Mouse (Mus musculus) limb, embryonic 12.5 days (tissue): ENCODE data around the gene Rabggta. TPM values are rescaled to one million over a fixed set of nuclear protein-coding genes. Genes with fewer than 3 reads are reported as not detected.

Source experiments
- ATAC-seq: fragments of 200-750 bp; cut with Nextera tagmentation; 2 replicates; pipeline ENCODE4 v1.8.0; 2017; ENCODE audit warnings: low read depth, moderate TSS enrichment; ENCODE audit not compliant: insufficient number of reproducible peaks, insufficient read depth, low FRiP score, low TSS enrichment
- H3K27ac ChIP-seq: fragments of 300-500 bp; sonication (generic); 2 replicates; pipeline ENCODE4 v1.5.1; 2016; ENCODE audit warnings: mild to moderate bottlenecking, moderate library complexity
- H3K27me3 ChIP-seq: fragments of 300-500 bp; sonication (generic); 2 replicates; pipeline ENCODE4 v1.6.1; 2016; ENCODE audit warnings: mild to moderate bottlenecking, moderate library complexity
- H3K36me3 ChIP-seq: fragments of 300-500 bp; sonication (generic); 2 replicates; pipeline ENCODE4 v1.6.1; 2016; ENCODE audit warnings: mild to moderate bottlenecking, moderate library complexity
- H3K4me1 ChIP-seq: fragments of 300-500 bp; sonication (generic); replicated peaks from 2 replicates; pipeline ENCODE4 v1.6.1; 2016
- H3K4me2 ChIP-seq: fragments of 300-500 bp; sonication (generic); 2 replicates; pipeline ENCODE4 v1.6.1; 2016; ENCODE audit warnings: mild to moderate bottlenecking, moderate library complexity
- H3K4me3 ChIP-seq: fragments of 300-500 bp; sonication (generic); replicated peaks from 2 replicates; pipeline ENCODE4 v1.5.1; 2016; ENCODE audit warnings: mild to moderate bottlenecking
- H3K9ac ChIP-seq: fragments of 300-500 bp; sonication (generic); replicated peaks from 2 replicates; pipeline ENCODE4 v1.6.1; 2016; ENCODE audit warnings: mild to moderate bottlenecking, moderate library complexity
- H3K9me3 ChIP-seq: fragments of 300-500 bp; sonication (generic); 2 replicates; pipeline ENCODE4 v1.6.1; 2016; ENCODE audit warnings: mild to moderate bottlenecking, moderate library complexity
- WGBS: fragments of 180-500 bp; shearing (Covaris S2); methylation state at CpG from one replicate; pipeline ENCODE4 v1.1.7; 2016; 5-methylcytosine and 5-hydroxymethylcytosine counted together
- polyA plus RNA-seq: library from polyadenylated mRNA; unstranded; fragments of >200 nt; fragmentation: Nextera tagmentation; extraction: Ambion mirVana; gene quantifications from 2 replicates; pipeline ENCODE4 v1.2.1, GENCODE M21; 2016

The Rabggta gene
- polyA plus RNA-seq, 1 experiment from 2014 or later, result 29.0 TPM

DNA sequence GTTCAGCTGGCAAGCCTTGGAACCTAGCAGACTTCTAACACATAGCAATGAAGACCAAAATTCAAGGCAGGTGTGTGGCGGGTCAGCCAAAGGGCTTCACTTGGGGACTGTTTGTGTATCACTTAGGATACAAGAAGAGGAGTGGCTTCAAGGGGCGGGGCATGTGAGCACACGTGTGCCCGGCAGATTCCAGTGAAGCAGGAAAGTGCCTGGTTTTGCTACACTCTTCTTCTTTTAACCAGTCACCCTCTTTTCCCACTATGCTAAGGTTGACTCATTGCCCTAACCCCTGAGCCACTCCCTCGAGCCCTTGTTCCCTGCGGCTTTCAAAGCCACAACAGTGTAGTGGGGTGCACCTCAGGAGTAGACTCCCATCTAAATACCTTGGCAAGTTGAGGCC, 7.2 kb downstream of the Rabggta start:
- Histone ChIP-seq H3K27ac (no peak overlapping the region), H3K4me2 (no peak overlapping the region), H3K9ac (no peak overlapping the region), H3K27me3 (peaks cover 31% of the 10 kb centered on the region), H3K36me3 (peaks cover 31% of the 10 kb centered on the region), H3K4me3 (no peak overlapping the region), H3K9me3 (no peaks in the 10 kb centered on the region), H3K4me1 (peaks cover 9% of the 10 kb centered on the region)
- WGBS, result 38% methylated on average over 6 of the region's 6 CpGs
- no peak for ATAC-seq

DNA sequence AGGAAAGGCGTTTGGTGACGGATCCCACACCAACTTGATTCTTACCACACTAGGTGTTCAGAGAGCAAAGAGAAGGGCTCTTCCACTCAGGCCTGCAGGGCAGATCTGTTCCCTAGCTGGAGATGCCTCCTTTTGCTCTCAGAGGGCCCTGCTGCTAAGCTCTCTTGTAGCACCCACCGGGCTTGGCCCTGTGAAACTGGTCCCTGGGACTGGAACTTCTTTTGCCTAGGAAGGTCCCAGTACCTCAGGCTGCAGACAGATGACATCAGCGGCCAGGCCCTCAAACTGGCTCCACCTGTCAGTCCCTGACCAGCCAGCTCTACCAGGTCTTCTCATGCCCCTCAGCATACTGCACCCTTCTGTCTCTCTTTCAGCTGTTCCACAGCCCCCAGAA, 8.3 kb downstream of the Rabggta start, which contains the start of gene Tgm1:
Gene Tgm1, minus strand, starts transcription at position 198 of the 394 bp plus-strand sequence.
- Histone ChIP-seq H3K9me3 (no peaks in the 10 kb centered on the region), H3K4me2 (peak within 1 kb of the TSS; percentile 53), H3K27me3 (peaks cover 31% of the 10 kb centered on the region), H3K9ac (peak within 1 kb of the TSS; percentile 48), H3K27ac (peak within 1 kb of the TSS; percentile 53; the same call in 1 of the 2 replicates), H3K4me1 (peaks cover 9% of the 10 kb centered on the region), H3K36me3 (peaks cover 24% of the 10 kb centered on the region), H3K4me3 (peak within 1 kb of the TSS; percentile 25)
- 18% methylated on average over 4 of the region's 4 CpGs for WGBS
- ATAC-seq, result no peak; the same call in 1 of the 2 replicates

DNA sequence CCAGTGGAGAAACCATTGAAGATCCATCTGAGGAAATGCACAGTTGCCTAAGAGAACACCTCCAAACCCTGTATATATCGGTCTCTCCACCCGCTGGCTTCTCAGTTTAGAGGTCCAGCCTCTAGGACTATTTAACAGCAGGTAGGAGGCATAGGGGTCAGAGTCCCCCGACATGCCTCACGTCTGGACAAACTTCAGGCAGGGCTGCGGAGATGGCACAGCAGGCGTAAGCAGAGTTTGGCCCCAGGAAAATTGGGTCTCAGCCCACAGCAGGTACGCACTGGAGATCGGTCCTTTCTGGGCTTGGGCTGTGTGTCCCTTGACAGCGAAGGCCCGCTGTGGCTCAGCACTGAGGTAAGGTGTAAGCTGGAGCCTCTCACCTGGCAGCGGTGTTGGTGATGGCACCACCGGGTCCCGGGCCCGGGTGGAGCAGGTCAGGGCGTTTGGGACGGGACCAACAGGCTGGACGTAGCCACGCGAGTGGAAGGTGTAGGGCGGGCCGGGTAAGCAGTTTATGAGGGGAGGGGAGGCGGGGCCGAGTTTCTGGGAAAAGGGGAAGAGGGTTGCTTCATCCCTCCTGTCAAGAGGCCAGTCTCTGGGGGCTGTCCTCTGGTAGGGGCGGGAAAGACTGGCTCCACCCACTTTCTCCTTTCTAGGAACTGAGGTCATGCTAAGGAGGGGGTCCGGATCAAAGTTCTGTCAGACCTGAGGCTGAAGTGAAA, 8.9 kb downstream of the Rabggta start:
- Histone ChIP-seq H3K9me3 (no peaks in the 10 kb centered on the region), H3K4me1 (peaks cover 9% of the 10 kb centered on the region), H3K4me3 (peak overlapping the region; percentile 25), H3K27me3 (peaks cover 31% of the 10 kb centered on the region), H3K4me2 (peak overlapping the region; percentile 53), H3K27ac (no peak overlapping the region), H3K36me3 (peaks cover 19% of the 10 kb centered on the region), H3K9ac (peak overlapping the region; percentile 48)
- ATAC-seq, result no peak; the same call in 1 of the 2 replicates
- WGBS, result 10% methylated on average over 25 of the region's 25 CpGs

DNA sequence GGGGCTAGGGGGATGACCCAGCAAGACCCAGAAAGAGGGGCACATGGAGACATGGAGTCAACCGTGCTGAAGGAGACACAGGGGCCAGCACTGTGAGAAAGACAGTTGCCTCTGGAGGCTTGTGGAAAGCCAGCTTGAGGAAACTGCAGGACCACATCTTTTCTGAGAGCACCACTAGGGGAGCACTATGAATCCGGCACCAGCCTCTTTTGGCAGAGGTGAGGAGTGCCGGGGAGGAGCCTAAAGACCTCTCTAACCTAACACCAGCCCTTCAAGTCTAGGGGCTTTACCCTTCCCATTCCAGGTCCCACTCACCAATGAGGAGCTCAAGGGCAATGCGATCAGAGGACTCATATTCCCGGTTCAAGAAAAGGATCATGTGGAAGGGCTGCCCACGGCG, 10.3 kb downstream of the Rabggta start:
- ATAC-seq, result no peak
- peaks cover 8% of the 10 kb centered on the region for H3K36me3 ChIP-seq
- H3K4me1 ChIP-seq, result peaks cover 9% of the 10 kb centered on the region
- no peak overlapping the region for H3K4me3 ChIP-seq
- H3K27me3 ChIP-seq, result peaks cover 31% of the 10 kb centered on the region
- no peak overlapping the region for H3K9ac ChIP-seq
- no peak overlapping the region for H3K4me2 ChIP-seq
- H3K27ac ChIP-seq, result no peak overlapping the region
- no peaks in the 10 kb centered on the region for H3K9me3 ChIP-seq
- 76% methylated on average over 7 of the region's 7 CpGs for WGBS

DNA sequence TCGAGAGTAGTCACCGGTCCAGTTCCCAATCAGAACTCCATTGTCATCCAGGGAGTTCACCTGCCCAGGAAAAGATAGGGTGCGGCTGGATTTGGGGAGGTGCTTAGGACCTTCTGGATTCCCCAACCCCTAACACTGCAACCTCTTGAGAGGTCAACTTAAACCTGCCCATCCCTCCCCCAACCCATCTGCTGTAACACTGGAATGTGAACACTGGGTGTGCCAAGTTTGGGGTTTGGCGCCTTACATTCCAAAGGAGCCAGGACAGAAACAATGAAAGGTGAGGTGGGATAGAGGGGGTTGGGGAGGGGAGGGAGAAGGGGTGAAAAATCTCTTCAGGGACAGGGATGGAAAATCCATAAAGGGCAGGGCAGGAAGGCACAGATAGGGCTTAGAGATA, 12.6 kb downstream of the Rabggta start:
- H3K4me2 ChIP-seq, result no peak overlapping the region
- no peak overlapping the region for H3K9ac ChIP-seq
- peaks cover 9% of the 10 kb centered on the region for H3K4me1 ChIP-seq
- H3K36me3 ChIP-seq, result no peaks in the 10 kb centered on the region
- no peak overlapping the region for H3K27ac ChIP-seq
- WGBS, result 93% methylated on average over 4 of the region's 4 CpGs
- H3K9me3 ChIP-seq, result no peaks in the 10 kb centered on the region
- ATAC-seq, result no peak
- H3K4me3 ChIP-seq, result no peak overlapping the region
- H3K27me3 ChIP-seq, result peaks cover 31% of the 10 kb centered on the region

DNA sequence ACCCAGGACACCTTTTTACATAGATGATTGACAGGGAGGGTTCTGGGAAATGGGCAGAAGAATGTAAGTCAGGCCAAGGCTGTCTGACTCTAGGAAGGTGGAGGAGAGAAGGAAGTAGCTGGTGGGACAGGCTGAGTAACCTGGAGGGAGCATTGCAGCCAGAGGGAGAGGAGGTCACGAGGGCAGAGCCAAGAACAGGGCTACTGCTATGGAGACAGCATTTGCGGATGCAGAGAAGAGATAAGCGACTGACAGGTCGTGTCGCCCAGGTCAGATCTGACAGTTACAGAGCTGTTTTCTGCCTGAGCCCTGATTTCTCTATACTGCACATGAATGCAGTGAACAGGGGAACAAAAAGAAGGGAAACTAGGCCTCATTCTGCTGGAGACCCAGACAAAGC, 14.7 kb downstream of the Rabggta start:
- ATAC-seq, result no peak
- Histone ChIP-seq H3K4me1 (no peaks in the 10 kb centered on the region), H3K4me2 (no peak overlapping the region), H3K27ac (no peak overlapping the region), H3K4me3 (no peak overlapping the region), H3K27me3 (peaks cover 15% of the 10 kb centered on the region), H3K9me3 (no peaks in the 10 kb centered on the region), H3K9ac (no peak overlapping the region), H3K36me3 (no peaks in the 10 kb centered on the region)
- WGBS, result 82% methylated on average over 5 of the region's 5 CpGs

DNA sequence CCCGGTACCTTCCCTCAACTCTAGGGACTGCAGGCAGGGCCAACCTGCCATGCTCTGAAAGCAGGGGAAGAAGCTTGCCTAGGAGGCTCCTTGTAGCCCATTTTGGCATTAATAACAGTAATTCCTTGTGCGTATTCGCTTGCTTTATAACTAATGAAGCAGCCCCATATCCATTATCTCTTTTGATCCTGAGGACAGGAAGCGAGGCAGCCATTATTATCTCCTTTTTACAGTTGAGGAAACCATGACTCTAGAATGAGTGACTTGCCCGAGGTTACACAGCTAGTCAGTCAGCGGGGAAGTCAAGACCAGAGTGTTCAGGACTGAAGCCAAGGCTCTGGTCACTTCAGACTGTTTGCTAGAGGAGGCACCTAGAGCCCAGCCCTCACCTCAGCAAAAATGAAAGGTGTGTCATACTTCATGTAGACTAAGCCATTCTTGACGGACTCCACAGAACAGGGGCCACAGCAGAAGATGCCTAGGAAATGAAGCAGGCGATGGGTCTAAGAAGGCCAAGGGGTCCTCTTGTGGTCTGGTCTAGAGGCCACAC, 15.9 kb downstream of the Rabggta start:
- Histone ChIP-seq H3K9me3 (no peaks in the 10 kb centered on the region), H3K9ac (no peak overlapping the region), H3K4me1 (no peaks in the 10 kb centered on the region), H3K27me3 (0 out of 2 replicates have a peak, but pooled peaks cover 2% of the 10 kb centered on the region), H3K4me3 (no peak overlapping the region), H3K36me3 (no peaks in the 10 kb centered on the region), H3K4me2 (no peak overlapping the region), H3K27ac (no peak overlapping the region)
- 87% methylated on average over 8 of the region's 8 CpGs for WGBS
- ATAC-seq, result no peak

DNA sequence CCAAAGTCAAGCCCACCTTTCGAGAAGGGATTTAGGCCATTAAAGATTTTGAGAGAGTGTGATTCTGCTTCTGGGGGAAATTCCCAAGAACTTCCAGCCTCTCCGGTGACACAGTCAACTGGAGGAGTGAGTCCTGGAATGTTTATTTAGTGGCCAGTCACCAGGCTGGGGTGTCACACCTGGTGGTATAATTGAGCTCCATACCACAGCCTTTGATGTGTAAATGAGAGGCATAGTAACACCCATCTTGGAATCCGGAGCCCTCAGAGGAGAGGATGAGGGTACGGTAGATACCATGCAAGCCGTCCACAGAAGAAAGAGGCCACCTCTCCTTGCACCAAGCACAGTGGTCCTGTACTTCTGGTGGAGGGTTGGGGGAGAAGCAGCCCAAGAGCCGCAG, 19.3 kb downstream of the Rabggta start:
- Histone ChIP-seq H3K9me3 (no peaks in the 10 kb centered on the region), H3K4me2 (no peak overlapping the region), H3K4me3 (no peak overlapping the region), H3K9ac (no peak overlapping the region), H3K27ac (no peak overlapping the region), H3K4me1 (no peaks in the 10 kb centered on the region), H3K27me3 (no peaks in the 10 kb centered on the region), H3K36me3 (no peaks in the 10 kb centered on the region)
- ATAC-seq, result no peak
- 42% methylated on average over 6 of the region's 6 CpGs for WGBS

DNA sequence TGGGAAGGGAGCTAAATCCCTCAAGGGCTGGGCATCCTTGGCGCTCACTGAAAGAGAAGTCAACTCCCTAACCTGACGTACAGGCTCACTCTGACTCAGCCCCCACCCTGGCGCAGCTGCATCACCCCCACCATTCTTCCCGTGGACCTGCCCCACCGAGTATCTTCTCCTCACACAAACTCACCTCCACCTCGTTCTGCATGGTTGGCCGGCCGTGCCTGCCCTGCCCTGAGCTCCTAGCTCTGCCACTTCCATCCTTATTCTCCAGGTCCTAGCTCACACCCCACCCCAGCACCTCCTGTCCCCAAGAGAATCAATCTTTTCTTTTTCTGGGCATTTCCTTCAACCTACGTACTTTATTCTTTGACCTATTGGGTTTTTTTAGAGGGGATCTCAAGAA, 20.9 kb downstream of the Rabggta start:
- WGBS, result 70% methylated on average over 9 of the region's 9 CpGs
- Histone ChIP-seq H3K4me2 (no peak overlapping the region), H3K36me3 (no peaks in the 10 kb centered on the region), H3K27ac (no peak overlapping the region), H3K4me1 (no peaks in the 10 kb centered on the region), H3K9me3 (0 out of 2 replicates have a peak, but pooled peaks cover 3% of the 10 kb centered on the region), H3K9ac (no peak overlapping the region), H3K4me3 (no peak overlapping the region), H3K27me3 (no peaks in the 10 kb centered on the region)
- ATAC-seq, result no peak

DNA sequence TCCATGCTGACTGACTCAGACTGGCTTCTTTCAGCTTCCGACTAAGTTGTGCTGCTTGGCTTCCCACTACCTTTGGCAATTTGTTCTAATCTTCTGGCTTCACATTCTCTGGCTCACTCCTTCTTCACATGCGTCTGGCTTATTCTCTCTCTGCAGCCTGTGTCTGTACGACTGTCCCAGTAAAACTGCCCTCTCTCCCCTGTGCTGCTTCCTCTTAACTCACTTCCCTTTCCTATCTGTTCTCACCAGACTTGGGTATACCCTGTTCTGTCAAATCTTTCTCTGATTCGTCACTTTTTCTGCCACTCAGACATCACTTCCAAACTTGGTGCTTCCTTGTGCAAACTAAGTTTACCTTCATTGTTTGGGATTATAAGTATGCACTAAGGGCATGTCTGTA, 24.8 kb downstream of the Rabggta start:
- Histone ChIP-seq H3K4me2 (no peak overlapping the region), H3K9ac (no peak overlapping the region), H3K36me3 (no peaks in the 10 kb centered on the region), H3K9me3 (0 out of 2 replicates have a peak, but pooled peaks cover 3% of the 10 kb centered on the region), H3K27me3 (no peaks in the 10 kb centered on the region), H3K27ac (no peak overlapping the region), H3K4me3 (no peak overlapping the region), H3K4me1 (no peaks in the 10 kb centered on the region)
- 87% methylated on average over 4 of the region's 4 CpGs for WGBS
- ATAC-seq, result no peak

DNA sequence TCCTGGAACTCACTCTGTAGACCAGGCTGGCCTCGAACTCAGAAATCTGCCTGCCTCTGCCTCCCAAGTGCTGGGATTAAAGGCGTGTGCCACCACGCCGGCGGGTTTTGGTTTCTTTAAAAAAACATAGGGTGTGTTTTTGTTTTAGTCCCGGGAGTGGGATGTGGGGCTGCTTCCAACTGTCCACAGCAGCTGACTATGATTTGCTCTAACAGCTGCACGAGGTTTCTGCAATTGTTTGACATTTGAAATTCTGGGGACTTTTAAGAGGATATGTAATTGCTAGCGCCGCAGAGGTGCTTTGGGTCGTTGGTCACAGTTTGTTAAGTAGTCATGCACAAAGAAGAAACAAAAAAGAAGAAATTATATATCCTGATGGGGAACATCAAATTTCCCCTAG, 32.6 kb downstream of the Rabggta start:
- Histone ChIP-seq H3K9me3 (no peaks in the 10 kb centered on the region), H3K4me1 (no peaks in the 10 kb centered on the region), H3K9ac (no peak overlapping the region), H3K27me3 (no peaks in the 10 kb centered on the region), H3K36me3 (no peaks in the 10 kb centered on the region), H3K27ac (no peak overlapping the region), H3K4me3 (no peak overlapping the region), H3K4me2 (no peak overlapping the region)
- no peak for ATAC-seq
- whole genome bisulfite sequencing, result 80% methylated on average over 10 of the region's 10 CpGs
